Mouse (Mus musculus) central nervous system, embryonic 11.5 days (tissue): ENCODE data around the gene Sult2b1. TPM values are rescaled to one million over a fixed set of nuclear protein-coding genes. Genes with fewer than 3 reads are reported as not detected.

Source experiments
- polyA plus RNA-seq: library from polyadenylated mRNA; depleted of rRNA; stranded (reverse); fragments of >200 nt; gene quantifications from 2 replicates; pipeline ENCODE4 v1.2.3, GENCODE M21; 2012; rRNA removed

Gene Sult2b1
- polyA plus RNA-seq, result 0.56 and 0.88 TPM in 2 replicates

GRCm38 (mm10) chr7:45784524-45785372 is at the start of gene Sult2b1:
Sult2b1 (minus strand) TSS chr7:45784669.

DNA sequence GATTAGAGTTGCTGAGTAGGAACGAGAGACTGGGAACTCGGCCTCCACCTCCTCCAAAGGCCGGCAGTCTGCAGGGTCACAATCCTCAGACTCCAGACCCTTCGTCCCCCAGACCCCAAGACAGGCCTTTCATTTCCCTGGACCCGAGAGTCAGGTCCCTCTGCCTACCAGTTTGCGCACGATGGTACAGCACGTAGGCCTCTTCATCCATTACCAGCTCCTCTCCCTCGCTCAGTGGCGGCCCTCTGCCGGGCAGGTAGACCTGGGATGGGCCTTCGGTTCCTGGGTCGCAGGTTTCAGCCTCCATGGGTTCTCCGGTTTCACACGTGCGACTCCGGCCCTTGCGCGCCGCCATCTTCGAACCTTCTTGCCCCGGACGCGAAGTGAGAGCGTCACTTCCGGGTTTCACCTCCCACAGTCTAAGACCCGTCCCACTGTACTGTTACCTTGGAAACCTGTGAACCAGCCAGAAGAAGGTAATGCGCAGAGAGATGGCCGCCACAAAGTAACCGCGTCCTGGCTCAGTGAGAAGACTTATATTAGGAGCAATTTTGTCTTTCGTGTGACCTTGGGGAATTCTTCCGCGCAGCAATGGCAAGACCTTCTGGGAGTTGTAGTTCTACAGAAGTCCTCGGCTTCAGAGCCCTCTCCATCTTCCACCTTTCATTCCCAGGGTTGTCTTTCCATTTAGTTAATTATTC is 46.1 kb upstream of the Sult2b1 start, which contains the start of gene Grwd1:
Gene Grwd1, minus strand, starts transcription at position 518 of the 701 bp plus-strand sequence.

DNA sequence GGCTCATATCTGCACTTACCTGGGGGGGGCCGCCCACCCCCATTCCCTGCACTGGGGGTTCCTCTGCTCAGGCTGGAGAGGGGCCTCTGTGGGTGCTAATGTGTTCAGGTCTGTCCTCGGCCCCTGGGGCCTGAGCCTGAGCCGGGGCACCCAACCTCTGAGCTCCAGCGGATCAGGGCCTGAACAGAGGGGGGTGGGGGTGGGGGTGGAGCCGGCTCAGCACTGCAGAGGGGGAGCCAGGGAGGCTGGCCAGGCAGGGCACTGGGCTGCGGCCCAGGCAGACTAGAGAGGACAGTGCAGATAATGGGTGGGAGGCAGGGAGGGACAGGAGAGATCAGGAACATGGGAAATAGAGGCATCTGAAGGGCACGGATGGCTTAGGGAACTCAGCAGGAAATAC is 40.1 kb upstream of the Sult2b1 start, which contains the start of gene Kcnj14:
Gene Kcnj14, minus strand, starts transcription at position 185 of the 400 bp plus-strand sequence.

GRCm38 (mm10) chr7:45813787-45814779 is 29.6 kb upstream of the Sult2b1 start, which contains the start of gene Cyth2:
Cyth2 (minus strand) TSS chr7:45814581.

GRCm38 (mm10) chr7:45783511-45784091 is 868 bp downstream of the Sult2b1 start, which contains the start of gene Lmtk3:
Lmtk3 (plus strand) TSS chr7:45783738.

GRCm38 (mm10) chr7:45725713-45726112 is 58.8 kb downstream of the Sult2b1 start, which contains the start of gene Spaca4:
Spaca4 (minus strand) TSS chr7:45725813.

DNA sequence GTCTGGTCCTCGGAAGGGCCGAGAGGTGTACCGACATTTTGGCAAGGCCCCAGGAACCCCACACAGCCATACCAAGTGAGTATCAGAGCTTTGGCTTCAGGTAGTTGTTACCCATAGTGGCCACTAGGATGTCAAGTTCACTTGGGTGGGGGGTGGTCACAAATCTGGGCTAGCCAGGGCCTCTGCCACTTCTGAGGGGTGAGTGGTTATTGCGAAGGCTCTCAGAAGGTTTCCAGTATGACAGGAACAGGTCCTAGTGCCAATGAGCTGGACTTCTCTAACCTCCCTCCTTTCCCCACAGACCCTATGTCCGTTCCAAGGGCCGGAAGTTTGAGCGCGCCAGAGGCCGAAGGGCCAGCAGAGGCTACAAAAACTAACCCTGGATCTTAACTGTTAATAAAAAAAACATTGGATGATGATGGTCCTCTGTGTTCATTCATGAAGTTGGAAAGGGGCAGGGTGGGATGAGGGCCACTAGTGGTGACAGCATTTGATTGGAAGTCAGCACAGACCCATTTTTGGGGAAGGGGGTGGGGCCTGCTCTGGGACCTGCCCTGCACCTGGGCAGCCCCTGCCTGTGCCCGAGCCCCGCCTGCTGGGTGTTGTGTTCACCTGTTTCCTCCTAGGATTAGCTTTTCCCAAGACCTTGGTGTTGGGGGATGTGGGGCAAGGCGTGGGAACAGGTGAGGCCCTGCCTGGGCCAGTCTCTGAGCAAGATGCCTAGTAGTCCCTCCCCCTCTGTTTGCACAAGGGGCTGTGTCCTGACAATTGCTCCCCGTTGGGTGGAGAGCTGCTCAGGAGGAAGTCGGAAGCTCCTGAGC is 63.8 kb downstream of the Sult2b1 start, which contains the start of gene Fam83e:
Gene Fam83e, plus strand, starts transcription at position 800 of the 821 bp plus-strand sequence.

DNA sequence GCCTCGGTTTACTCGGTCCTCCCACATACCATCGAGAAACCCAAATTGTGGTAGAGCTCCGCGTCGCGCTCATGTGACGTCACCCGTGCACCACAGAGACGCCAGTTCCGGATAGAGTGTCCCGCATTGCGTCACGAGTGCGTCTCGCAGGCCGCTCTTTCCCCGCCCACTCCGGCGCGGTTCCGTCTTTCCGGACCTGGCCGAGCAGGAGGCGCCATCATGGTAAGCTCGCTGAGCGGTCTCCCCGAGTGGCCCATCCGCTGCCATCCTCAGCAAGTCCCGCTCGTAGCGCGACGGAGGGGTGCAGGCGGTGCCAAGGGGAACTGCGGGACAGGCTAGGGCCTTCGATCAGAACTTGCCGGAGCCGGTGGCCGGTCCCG is 66.6 kb downstream of the Sult2b1 start, which contains the start of gene Sphk2:
Gene Sphk2, minus strand, starts transcription at position 85 of the 380 bp plus-strand sequence.

GRCm38 (mm10) chr7:45715090-45715708 is 69.3 kb downstream of the Sult2b1 start, which contains the start of gene Rpl18:
Rpl18 (plus strand) TSS chr7:45715457.

DNA sequence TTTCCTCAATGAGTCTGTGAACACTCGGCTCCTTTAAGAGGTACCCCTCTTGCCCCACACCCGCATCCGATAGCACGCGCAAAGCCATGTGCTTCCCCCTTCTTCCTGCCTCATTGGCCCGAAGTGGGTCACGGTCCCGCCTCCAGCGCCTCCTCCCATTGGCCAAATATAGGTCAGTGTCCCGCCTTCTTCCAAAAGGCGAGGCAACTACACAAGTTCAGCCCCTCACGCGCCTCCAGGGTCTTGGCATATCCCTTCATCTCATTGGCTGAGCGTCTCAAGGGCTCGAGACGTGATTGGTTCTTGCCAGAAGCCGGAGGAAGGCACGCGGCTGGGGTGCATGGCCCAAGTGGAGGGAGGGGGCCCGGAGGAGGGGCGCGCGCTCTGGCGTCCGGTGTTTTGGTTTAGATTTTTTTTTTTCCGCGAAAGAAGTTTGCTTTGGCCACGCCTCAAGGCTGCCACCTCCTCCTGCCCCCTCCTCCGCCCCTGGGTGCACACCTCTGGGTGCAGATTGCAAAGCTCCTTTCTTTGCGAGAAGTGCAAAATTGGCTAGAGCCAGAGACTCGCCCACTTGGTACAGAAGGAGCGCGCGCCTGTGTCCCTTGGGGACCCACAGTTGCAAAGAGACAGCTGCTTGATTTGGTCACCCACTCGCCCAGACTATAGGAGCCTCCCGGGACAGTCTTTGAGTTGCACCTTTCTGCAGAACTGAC is 79.6 kb downstream of the Sult2b1 start, which contains the start of gene Dbp:
Gene Dbp, plus strand, starts transcription at position 359 of the 713 bp plus-strand sequence.

DNA sequence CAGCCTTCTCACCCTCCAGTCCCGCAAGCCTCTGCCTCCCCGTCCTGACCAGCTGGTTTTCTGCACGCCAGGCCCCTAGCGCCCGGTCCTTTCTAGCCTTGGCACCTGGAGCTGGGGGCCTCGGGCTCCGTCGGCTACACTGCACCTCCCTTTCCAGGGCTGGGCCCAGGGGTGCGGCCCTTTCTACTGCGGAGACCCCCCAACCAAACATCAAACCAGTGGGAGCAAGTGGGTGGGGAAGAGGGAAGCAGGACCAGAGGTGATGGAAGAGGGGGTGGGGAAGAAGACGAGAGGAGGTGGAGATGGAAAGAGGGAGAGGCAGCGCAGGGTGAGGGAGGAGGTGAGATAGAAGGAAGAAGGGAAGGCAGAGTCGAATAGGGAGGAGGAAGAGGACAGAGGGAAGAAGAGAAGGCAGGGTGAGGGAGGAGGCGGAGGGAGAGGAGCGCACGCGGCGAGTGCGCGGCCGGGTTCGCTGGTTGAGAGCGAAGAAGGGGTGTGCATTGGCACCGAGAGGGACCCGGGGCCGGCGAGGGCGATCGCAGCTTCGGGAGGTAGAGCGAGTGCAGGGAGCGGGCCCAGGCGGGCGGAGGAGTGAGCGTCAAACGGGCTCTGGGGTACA is 84.8 kb downstream of the Sult2b1 start, which contains the start of gene Car11:
Gene Car11, plus strand, starts transcription at position 321 of the 619 bp plus-strand sequence.

DNA sequence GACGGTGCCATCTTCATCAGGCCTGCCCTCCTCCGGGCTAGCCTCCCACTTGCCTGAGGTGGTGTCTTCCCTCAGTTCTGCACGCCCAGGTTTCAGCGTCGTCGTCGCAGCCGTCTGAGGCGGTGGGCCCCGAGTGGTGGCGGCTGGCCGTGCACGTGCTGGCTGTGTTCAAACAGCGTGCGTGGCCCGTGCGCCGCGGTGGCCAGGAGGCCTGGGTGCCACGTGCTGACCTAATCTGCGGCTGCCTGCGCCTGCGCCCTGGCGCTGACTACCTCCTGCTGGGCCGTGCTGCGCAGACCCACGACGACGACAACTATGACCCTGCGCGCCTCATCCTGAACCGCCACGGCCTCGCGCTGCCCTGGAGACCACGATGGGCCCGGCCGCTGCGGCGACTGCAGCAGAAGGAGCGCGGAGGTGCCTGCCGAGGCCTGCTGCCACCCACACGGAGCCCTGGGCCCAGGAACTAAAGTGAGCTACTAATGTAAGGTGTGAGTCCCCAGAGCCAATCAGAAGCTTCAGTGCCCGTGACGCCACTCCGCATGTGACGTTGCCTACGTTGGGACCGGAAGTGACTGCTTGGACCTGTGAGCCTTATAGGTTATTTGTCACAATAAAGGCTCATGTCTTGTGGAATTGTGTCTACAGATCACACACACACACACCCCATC is 90.4 kb downstream of the Sult2b1 start, which contains the start of gene Sec1:
Gene Sec1, minus strand, starts transcription at position 482 of the 671 bp plus-strand sequence.

DNA sequence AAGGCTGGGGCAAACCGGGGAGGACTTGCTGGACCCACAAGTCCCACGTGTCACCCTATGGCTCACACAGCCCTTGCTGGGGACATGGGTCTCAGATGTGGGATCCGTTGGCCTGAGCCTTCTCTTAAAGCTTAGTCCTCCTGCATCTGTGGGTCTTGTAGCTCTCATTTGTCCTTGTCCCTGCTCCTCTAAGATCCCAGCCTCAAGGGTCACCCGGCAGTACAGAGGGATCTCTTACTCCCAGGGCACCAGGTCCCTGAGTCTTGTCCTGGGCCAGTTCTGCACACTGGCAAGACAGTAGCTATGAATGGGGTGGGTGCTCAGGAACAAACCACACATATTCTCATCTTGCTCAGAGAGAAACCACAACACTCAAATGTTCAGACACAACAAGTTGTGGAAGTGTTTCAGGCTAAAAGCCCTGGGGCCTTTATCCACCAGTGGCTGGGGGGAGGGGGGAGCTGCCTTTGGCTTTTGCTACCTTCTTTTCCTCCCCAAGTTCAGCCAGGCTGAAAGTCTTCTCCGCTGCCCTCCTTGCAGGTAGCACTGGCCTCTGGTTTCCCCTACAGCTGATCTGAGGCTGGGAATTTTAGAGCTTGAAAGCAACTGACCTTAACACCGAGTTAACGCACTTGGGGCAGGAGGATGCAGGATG is 100.9 kb downstream of the Sult2b1 start, which contains the start of gene Ntn5:
Gene Ntn5, plus strand, starts transcription at position 627 of the 655 bp plus-strand sequence.

